Mouse (Mus musculus) hindlimb bud, embryonic 11.5 days (tissue): ENCODE measurements around the gene Cep78.

Source experiments
- DNase-seq: peaks from one replicate; pipeline ENCODE4 v3.0.0-alpha.2; 2012; ENCODE audit warnings: low read depth, low spot score; ENCODE audit errors: extremely low spot score

The Cep78 gene

GRCm38 (mm10) chr19:15973365-15973764 lies 11.4 kb downstream of the Cep78 start:
- DNase-seq, result no peak

DNA sequence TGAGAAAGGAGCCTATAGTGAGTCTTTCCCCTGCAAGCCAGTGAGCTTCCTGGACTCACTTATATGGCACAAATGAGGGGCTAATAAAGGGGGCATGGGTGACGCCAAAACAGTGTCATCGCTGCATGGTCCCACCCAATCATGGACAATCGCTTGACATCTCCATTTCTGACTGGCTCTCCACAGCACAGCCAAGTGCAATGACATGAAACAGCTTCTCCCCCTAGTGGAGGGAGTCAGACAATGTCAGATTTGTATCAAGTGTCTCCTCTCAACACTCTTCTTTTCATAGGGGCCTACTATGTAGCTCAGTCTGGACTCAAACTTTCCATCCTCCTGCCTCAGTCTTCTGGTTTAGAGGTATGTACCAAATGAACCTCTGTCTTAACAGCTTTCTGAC lies 19.7 kb downstream of the Cep78 start:
- no peak for DNase-seq

GRCm38 (mm10) chr19:15964533-15964932 lies 20.3 kb downstream of the Cep78 start:
- no peak for DNase-seq

GRCm38 (mm10) chr19:15963011-15963695 lies 21.6 kb downstream of the Cep78 start:
- no peak for DNase-seq

DNA sequence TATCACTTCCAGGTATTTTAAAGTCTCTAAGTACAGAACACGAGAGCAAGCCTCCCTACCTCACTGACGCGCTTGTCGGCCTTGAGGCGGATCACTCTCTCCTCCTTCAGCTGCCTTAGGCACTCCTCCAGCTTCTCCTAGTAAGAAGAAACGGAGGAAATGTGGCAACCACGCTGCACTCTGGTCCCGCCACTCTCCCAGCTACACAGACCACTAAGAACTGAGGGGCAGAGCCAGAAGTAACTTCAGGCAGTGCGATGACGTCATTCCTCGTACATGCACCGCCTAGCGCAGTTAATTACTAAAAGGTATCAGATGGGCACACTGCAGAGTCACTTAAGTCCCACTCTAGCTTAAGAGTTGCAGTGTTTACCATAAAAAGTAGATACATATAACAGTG lies 22.5 kb downstream of the Cep78 start:
- no peak for DNase-seq

GRCm38 (mm10) chr19:15950225-15950624 lies 34.6 kb downstream of the Cep78 start:
- DNase-seq, result no peak

- DNase-seq, result no peak
Measured at GRCm38 (mm10) chr19:15948867-15949266, 35.9 kb downstream of the Cep78 start.

DNA sequence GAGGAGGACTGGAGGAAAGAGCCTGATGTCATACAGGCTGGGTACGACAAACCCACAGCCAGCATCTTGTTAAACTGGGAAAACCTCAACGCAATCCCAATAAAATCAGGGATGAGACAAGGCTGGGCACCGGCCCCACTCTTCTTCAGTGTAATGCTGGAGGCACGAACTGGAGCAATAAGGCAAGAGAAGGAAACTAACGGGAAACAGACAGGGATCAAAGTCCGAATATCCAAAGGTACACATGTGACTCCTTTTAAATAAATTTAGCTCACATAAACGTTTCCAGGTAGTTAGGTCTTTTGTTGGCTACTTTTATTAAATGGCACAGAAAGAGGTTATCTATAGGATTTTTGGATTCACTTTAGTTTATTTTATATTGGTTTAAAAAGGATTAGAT lies 36.4 kb downstream of the Cep78 start:
- no peak for DNase-seq

GRCm38 (mm10) chr19:15947237-15947636 lies 37.6 kb downstream of the Cep78 start, which contains the start of gene Psat1:
Gene Psat1, minus strand, starts transcription at chr19:15947337.
- no peak for DNase-seq

DNA sequence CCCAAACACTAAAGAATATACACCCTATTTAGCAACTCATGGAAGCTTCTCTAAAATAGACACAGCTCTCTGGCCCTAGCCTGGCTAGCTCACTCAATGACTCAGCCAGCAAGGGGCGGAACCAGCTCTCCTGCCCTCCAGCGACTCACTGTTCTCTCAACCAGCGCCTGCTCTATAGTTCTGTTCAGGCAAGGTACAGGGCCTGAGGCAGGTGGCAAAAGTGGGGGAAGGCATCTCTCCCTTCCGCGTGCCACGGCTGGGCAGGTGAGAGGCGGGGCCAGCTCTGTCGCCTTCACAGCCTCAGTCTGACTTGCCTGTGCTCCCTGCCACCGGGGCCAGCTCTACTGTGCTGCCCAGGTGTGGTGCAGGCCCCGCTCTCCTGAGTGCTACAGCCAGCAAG lies 38.1 kb downstream of the Cep78 start:
- no peak for DNase-seq

DNA sequence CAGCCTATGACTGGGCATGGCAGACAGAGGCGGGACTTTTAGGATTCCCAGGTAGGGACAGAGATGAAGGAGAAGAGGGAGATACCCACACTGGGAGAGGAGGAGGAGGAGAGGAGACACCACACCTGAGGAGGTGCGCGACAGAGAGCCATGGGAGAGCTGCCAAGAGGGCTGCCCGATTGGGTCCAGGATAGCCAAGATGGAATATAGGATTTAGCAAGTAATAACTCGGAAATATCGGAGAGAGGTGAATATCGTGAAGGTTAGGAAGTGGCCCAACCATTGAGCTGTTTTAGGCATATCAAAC lies 41.7 kb downstream of the Cep78 start:
- DNase-seq, result no peak

DNA sequence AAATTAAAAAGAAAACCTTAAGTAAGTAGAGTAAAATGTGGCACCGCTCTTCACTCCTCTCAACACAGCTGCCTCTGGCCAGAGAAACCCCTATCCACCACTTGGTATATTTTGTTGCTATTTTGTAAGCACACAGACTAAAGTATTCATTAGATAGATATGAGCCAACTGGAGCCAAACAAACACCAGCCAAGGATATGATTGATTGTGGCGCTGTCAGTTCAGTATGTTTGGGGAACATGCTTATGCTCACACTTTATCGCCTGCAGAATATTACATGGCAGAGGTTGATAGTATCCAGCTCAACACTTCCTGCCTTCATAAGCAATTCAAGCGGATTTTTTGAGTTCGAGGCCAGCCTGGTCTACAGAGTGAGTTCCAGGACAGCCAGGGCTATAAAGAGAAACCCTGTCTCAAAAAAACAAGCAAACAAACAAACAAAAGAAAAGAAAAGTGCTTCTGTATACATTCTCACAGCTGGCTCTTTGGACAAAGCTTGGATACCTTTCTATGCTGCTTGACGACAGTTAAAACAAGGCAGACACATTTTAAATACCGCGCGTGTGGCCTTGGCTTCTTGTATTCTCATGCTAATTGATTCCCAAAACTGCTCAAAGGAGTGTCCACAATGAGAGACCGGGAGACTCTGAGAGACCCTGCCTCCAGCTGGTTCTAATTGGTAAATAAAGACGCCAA lies 42.2 kb downstream of the Cep78 start:
- DNase-seq, result no peak

GRCm38 (mm10) chr19:15941399-15941798 lies 43.4 kb downstream of the Cep78 start:
- DNase-seq, result no peak

GRCm38 (mm10) chr19:15925719-15926045 lies 59.1 kb downstream of the Cep78 start:
- DNase-seq, result no peak

- DNase-seq, result peak; percentile 86
Measured at GRCm38 (mm10) chr19:15924866-15925718, 59.7 kb downstream of the Cep78 start.

DNA sequence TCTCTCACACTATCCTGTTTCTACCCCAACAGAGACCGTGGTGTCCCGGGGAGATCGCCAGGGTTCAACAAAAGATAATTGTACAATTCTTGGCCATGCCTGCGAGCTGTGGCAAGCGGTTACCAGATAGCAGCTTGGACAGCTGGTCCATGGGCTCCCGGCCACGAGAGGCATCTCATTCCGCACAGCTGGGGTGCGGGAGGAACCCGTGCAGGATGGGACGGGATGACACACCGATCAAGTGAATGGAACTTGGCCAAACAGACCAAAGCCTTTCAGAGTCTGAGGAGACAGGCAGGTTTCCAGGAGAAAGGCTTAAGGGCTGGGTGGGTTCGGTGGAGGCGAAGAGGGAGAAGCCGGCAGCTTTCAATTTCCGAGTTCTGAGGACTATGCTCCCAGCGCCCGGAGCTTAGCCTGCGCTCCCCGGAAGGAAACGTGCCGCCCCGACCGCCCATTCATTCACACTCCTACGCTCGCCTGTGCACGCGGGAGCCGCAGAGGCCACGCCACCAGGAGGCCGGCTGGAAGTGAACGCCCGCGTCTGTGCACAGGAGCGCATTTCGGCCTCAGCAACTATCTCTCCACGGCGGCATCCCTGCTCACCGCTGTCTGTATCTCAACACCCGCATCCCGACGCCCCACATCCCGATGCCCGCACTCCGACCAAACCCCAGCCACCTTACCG lies 60.5 kb downstream of the Cep78 start:
- DNase-seq, result no peak

DNA sequence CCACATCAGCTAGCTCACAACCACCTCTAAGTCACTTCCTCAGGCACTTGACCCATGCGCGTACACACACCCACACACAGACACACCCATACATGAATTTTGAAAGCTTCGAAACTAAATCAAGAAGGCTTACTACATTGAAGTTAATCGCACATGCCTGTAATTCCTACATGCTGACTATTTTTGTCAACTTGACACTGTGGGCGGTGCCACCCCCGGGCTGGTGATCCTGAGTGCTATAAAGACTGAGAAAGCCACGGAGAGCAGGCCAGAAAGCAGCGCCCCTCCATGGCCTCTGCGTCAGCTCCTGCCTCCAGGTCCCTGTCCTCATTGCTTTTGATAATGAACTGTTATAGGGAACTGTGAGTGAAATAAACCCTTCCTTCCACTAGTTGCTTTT lies 61.4 kb downstream of the Cep78 start:
- DNase-seq, result no peak

DNA sequence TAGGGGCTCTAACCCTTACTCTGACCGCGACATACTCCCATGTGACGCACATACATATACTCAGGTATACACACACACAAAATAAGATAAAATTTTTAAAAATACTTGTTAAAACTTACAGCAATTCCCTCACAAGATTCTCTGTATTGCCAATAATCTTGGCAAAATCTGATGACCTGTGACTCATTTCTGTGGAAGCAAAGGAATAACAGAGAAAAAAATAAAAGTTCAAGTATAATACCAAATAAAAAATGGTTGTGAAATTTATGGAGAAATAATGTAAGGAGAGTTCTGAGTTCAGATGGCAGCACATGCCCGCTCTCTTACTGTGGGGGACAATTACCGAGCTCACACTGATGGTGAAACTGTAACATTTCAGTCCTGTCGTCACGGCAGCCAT lies 65.5 kb downstream of the Cep78 start:
- no peak for DNase-seq

DNA sequence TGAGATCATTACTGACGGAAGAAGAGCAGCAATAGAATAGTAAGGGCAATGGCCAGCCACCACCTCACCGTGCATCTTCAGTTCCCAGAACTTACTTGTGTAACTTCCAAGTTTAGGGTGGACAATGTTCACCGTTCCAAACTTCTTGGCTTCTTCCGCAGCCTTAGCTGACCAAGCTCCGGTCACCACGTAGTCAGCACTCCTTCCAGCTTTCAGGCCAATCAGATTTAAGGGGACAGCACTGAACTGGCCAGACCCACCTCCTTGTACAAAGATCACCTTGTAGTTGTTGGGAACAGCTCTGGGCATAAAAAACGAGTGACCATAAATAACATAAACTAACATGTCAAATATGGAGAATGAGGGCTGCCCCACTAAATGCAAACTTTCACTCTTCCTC lies 66.7 kb downstream of the Cep78 start:
- DNase-seq, result no peak

GRCm38 (mm10) chr19:15913249-15913997 lies 71.4 kb downstream of the Cep78 start:
- no peak for DNase-seq

GRCm38 (mm10) chr19:15911441-15911840 lies 73.3 kb downstream of the Cep78 start:
- DNase-seq, result no peak
